Mouse (Mus musculus): ENCODE measurements around the gene AC124502.3.

AC124502.3 gene

GRCm38 (mm10) chr19:5058801-5059771 lies 20.4 kb downstream of the AC124502.3 start:
- DNase-seq (ENCODE audit: low read depth, low spot score), result no peak

DNA sequence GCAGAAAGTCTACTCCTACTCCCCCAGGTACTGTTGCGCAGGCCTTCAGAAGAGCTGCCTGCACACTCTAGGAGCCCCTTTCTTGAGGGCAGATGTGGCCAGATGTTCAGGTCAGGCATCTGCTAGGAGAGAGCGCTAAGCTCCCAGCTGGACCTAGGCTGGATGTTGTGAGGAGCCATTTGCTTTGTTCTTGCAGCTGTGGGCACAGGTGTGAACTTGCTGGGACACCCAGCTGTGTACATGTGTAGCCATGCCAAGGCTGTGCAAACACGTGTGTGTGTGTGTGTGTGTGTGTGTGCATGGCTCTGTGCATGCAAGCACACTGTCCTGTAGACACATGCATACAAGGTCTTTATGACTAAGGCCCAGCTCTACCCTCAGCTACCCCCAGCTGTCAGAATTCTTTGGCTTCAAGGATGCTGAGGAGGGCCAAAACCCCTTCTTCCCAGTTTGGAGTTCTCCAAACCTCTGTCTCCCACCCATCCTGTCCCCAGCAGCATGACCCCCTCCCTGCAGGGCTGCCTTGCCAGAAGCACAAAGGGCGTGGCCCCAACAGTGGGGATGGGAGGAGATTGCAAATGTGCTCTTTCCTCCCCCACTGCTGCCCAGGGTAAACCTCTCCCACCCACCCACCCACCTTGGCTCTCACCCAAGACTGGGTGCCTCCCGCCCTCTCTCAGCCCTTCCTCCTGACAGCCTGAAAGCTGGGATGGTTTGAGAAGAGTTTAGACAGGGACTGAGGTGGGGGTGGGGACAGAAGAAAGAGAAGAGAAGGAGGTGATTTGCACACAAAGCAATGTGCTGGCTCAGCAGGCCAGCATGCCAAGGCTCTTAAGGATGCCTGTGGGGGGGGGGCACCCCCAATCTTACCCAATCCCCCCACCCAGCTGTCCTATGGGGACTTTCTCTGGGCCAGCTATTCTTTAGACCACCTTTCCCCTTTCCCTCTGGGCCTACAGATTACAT lies 22.0 kb downstream of the AC124502.3 start:
- no peak for DNase-seq (ENCODE audit: low read depth, low spot score)

- DNase-seq (ENCODE audit: low read depth, low spot score), result no peak
Measured at GRCm38 (mm10) chr19:5062041-5062440, 23.4 kb downstream of the AC124502.3 start.

DNA sequence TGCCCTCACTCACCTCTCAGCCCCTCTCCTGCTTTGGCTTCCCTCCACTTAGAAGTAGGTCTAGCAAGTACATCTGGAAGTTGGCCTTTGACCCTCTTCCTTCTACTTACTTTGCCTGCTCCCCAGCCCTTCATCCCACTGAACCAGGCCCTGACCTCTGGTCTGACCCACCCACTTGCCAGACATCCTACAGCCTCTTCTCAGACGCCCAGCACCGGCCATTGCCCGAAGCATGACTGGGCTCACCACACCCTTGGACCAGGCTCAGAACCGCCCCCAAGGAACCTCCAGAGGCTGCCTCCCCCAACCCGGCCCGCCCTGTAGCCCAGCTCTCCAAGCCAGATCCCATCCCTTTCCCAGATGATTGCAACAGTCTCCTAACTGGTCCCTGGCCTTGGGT lies 23.8 kb downstream of the AC124502.3 start:
- no peak for DNase-seq (ENCODE audit: low read depth, low spot score)

- DNase-seq (ENCODE audit: low read depth, low spot score), result no peak
Measured at GRCm38 (mm10) chr19:5065104-5065503, 26.4 kb downstream of the AC124502.3 start.

DNA sequence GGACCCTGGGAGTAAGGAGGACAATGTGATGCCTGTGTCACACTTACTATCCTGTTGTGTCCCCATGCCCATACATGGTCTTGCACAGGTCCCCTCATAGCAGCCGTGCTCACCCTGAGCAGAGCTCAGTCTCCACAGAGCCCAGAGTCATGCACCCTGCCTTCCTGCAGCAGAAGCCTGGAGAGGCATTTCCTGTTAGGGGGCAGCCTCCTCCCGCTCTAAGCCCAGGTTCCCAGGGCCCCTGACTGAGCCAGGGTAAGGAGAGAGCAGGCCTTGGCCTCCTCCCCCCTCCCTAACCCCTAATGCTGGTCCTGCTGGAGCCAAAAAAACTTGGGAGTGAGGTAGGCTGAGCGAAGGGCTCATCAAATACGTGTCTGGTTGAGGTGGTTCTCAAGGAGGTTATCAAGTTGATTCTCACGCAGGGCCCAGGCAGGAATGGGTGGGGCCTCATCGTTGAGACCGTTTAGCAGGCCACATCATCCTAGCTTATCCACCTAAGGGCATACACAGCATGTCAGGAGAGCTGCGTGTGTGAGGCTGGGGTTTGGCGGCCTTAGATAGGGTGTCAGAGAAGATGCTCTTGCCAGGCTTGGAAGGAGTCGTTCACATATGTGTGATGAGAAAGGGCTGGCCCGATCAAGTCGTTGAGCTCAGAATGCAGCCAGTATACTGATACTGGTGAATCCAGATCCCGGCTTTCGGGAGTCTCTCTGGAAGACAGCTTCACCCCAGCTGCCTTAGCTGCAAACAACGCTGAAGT lies 28.5 kb downstream of the AC124502.3 start:
- DNase-seq (ENCODE audit: low read depth, low spot score), result no peak

DNA sequence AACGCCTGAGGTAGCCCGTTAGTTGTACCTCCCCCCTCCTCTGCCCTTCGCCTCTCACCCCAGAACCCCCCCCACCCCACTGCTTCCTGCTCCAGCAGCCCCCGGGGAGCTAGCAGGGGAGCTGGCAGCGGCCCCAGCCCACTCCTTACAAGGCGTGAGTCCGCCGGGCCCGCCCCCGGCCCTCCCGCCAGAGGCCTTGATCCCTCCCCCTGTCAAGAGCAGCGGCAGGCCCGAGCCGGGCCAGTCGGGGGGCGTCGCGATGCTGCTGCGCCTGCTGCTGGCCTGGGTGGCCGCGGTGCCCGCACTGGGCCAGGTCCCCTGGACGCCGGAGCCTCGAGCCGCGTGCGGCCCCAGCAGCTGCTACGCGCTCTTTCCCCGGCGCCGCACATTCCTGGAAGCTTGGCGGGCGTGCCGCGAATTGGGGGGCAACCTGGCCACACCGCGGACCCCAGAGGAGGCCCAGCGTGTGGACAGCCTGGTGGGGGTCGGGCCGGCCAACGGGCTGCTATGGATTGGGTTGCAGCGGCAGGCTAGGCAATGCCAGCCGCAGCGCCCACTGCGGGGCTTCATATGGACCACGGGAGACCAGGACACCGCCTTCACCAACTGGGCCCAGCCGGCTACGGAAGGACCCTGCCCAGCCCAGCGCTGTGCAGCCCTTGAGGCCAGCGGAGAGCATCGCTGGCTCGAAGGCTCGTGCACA lies 29.3 kb downstream of the AC124502.3 start, which contains the start of gene Cd248:
Gene Cd248, plus strand, starts transcription at position 212 of the 703 bp plus-strand sequence.
- no peak for DNase-seq (ENCODE audit: low read depth, low spot score)

DNA sequence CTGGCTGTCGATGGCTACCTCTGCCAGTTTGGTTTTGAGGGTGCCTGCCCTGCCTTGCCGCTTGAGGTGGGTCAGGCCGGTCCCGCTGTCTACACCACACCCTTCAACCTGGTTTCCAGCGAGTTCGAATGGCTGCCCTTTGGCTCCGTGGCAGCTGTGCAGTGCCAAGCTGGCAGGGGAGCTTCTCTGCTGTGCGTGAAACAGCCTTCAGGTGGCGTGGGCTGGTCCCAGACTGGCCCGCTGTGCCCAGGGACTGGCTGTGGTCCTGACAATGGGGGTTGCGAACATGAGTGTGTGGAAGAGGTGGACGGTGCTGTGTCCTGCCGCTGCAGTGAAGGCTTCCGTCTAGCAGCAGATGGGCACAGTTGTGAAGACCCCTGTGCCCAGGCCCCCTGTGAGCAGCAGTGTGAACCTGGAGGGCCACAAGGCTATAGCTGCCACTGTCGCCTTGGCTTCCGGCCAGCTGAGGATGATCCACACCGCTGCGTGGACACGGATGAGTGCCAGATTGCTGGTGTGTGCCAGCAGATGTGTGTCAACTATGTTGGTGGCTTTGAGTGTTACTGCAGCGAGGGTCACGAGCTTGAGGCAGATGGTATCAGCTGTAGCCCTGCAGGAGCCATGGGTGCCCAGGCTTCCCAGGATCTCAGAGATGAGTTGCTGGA lies 30.0 kb downstream of the AC124502.3 start:
- DNase-seq (ENCODE audit: low read depth, low spot score), result no peak

GRCm38 (mm10) chr19:5069486-5069885 lies 30.8 kb downstream of the AC124502.3 start:
- DNase-seq (ENCODE audit: low read depth, low spot score), result no peak

DNA sequence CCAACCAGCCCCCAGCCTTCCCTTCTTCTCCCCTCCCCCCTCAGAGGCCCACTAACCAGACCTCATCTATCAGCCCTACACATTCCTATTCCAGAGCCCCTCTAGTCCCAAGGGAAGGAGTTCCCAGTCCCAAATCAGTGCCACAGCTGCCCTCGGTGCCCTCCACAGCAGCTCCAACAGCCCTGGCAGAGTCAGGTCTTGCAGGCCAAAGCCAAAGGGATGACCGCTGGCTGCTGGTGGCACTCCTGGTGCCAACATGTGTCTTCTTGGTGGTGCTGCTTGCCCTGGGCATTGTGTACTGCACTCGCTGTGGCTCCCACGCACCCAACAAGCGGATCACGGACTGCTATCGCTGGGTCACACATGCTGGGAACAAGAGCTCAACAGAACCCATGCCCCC lies 31.3 kb downstream of the AC124502.3 start:
- no peak for DNase-seq (ENCODE audit: low read depth, low spot score)

DNA sequence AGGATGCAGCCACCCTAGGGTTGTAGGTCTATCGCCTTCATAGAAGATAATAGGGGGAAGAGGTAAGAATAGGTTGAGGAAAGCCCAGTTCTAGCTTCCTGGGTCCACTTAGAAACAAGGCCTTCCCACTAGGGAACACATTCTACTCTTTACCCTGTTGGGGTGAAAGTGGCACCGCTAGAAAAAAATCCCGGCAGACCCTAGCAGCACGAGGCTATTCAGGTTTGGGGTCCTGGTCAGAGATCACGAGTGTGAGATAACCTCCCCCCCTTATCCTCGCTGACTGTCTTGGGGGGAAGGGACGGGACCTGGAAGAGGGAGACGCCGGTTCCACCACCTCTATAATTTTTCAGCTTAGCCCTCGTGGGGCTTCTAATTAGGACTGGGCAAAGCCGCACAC lies 32.4 kb downstream of the AC124502.3 start:
- no peak for DNase-seq (ENCODE audit: low read depth, low spot score)

GRCm38 (mm10) chr19:5071545-5072369 lies 33.1 kb downstream of the AC124502.3 start:
- peak; percentile 71 for DNase-seq (ENCODE audit: low read depth, low spot score)

DNA sequence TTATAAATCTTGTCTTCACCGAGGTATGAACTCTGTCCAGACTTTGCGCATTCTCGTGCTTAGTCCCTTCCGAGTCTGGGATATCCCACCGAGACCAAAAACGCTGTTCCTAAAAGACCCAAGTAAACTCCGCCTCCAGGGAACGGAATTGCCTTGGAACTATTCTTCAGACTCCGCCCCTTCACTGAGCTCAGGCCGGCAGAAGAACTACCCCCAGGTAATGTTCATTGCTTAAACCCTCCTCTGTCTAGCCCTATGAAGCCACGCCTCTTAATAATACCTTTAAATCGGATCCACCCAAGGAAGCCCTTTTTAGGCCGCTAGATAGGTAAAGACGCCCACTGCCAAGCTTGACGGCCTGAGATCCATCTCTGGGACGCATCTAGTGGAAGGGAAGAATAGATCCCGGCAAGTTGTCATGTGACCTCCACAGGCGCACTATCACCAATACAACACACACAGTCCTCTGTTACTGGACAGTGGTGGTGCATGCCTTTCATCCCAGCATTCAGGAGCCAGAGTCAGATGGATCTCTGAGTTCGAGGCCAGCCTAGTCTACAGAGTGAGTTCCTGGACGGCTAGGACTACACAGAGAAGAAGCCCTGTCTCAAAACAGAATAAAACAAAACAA lies 33.8 kb downstream of the AC124502.3 start:
- DNase-seq (ENCODE audit: low read depth, low spot score), result no peak

DNA sequence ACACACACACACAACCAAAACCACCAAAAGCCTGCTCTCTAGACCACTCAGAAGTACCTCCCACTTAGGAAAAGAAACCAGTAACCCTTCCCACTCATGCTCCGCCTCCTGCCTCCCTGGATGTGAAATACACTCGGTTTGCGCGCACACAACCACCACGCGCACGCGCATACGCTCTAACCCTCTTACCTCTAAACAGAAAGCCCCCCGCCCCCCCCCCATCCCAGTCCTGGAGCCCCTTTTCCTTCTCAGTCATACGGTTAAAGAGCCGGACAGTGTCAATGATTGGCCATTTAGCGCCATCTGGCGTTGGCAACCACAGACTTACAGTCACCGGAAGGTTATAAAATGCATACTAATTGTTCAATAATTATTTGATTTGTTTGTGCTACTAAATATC lies 34.3 kb downstream of the AC124502.3 start:
- peak; percentile 74 for DNase-seq (ENCODE audit: low read depth, low spot score)

DNA sequence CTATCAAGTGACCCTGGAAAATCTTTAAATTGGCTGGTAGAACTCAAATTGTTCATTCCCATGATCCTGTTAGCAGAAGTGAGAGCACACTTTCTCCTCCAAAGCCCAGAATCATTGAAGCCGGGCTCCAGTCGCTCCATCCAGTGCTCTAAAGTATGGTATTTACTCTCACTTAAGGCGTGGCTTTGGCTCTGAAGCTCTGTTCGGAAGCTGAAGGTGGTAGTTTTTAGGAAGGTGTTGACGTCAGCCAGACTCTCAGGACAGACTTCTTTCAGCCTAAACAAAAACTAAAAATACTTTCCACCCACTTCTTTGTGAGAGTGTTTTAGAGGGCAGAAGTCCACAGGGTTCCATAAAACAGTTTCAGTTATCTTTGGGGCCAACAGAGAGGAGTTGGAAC lies 34.8 kb downstream of the AC124502.3 start:
- peak; percentile 66 for DNase-seq (ENCODE audit: low read depth, low spot score)

DNA sequence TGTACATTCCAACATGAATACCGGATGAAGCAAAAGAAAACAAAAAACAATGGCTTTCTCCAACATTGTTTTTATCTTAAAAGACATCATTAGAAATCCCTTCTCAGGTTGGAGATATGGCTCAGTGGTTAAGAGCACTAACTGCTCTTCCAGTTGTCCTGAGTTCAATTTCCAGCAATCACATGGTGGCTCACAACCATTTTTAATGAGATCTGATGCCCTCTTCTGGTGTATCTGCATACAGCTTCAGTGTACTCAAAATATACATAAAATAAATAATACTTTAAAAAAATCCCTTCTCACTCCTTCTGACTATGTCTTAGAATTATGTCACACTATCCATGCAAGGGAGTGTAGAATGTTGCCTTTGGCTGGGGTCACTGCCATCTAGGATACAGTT lies 40.6 kb downstream of the AC124502.3 start:
- DNase-seq (ENCODE audit: low read depth, low spot score), result no peak

DNA sequence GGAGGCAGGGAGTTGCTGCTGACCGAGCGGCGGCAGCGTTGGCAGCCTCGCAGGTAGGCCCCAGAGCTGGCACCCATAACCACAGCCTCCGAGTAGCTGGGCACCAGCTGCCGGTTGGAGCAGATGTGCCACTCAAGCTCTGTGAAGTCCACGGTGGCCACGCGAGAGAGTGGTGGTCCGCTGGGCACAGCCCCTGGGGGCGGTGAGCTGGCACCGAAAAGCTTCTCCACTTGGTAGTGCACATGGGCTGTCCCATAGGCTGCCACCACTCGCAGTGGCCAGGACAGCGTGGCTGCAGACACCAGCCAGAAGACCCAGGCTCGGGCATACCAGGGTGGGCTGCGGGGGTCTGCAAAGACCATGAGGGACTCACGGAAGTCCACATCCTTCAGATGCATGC lies 43.3 kb downstream of the AC124502.3 start:
- no peak for DNase-seq (ENCODE audit: low read depth, low spot score)

DNA sequence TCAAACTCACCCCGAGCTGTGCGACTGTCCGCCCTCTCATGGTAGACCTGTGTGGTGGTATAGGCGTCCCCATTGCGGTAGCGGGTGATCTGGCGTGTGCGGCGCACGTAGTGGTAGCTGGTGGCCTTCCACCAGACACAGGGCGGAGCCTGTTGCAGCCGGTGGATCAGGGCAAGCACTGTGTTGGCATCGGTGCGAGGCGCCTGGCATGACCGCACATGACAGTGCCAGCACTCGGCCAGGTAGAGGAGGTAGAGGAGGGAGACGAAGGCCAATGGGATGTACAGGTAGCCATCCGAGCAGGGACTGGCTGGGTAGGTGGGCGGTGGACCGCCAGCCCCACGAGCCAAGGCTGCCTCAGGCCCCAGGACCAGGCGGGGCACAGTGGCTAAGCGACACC lies 43.9 kb downstream of the AC124502.3 start:
- DNase-seq (ENCODE audit: low read depth, low spot score), result no peak
